Mouse (Mus musculus): ENCODE measurements around the gene Cdc42ep2. TPM values are rescaled to one million over a fixed set of nuclear protein-coding genes. Genes with fewer than 3 reads are reported as not detected.

Cdc42ep2 gene
- polyA plus RNA-seq, 1 experiment from 2014 or later: 1.8 TPM

- no peak overlapping the region for H3K9ac ChIP-seq (ENCODE audit: low read length)
- no peaks in the 10 kb centered on the region for H3K9me3 ChIP-seq (ENCODE audit: control insufficient read depth, low read length)
- H3K4me1 ChIP-seq (replicated peaks; ENCODE audit: control insufficient read depth, insufficient read depth, low read length): peaks cover 5% of the 10 kb centered on the region; the same call in 1 of the 2 replicates
- H3K4me3 ChIP-seq (ENCODE audit: low read depth, low read length): no peak overlapping the region
- no peak overlapping the region for H3K4me2 ChIP-seq (ENCODE audit: low read depth, low read length, severe bottlenecking)
- DNase-seq (ENCODE audit: low spot score): no peak
- 77% methylated on average over 8 of the region's 8 CpGs for WGBS
- H3K27me3 ChIP-seq (ENCODE audit: control insufficient read depth, insufficient read depth, low read length): peaks cover 3% of the 10 kb centered on the region; the same call in 1 of the 2 replicates
- no peaks in the 10 kb centered on the region for H3K36me3 ChIP-seq (ENCODE audit: control insufficient read depth, insufficient read depth, low read length)
- no peak for ATAC-seq (replicated peaks; ENCODE audit: low FRiP score)
- no peak overlapping the region for H3K27ac ChIP-seq (ENCODE audit: low read depth, low read length)
Measured at GRCm38 (mm10) chr19:5927532-5927931, 2.9 kb upstream of the Cdc42ep2 start.

- Histone ChIP-seq H3K27ac (ENCODE audit: low read depth, low read length) (no peak overlapping the region), H3K4me1 (replicated peaks; ENCODE audit: control insufficient read depth, insufficient read depth, low read length) (peaks cover 5% of the 10 kb centered on the region; the same call in 1 of the 2 replicates), H3K27me3 (ENCODE audit: control insufficient read depth, insufficient read depth, low read length) (peaks cover 3% of the 10 kb centered on the region; the same call in 1 of the 2 replicates), H3K9ac (ENCODE audit: low read length) (no peak overlapping the region), H3K4me3 (ENCODE audit: low read depth, low read length) (no peak overlapping the region), H3K9me3 (ENCODE audit: control insufficient read depth, low read length) (no peaks in the 10 kb centered on the region), H3K4me2 (ENCODE audit: low read depth, low read length, severe bottlenecking) (no peak overlapping the region), H3K36me3 (ENCODE audit: control insufficient read depth, insufficient read depth, low read length) (no peaks in the 10 kb centered on the region)
- 78% methylated on average over 11 of the region's 11 CpGs for WGBS
- DNase-seq (ENCODE audit: low spot score): no peak
- ATAC-seq (replicated peaks; ENCODE audit: low FRiP score): no peak
Measured at GRCm38 (mm10) chr19:5927026-5927425, 2.4 kb upstream of the Cdc42ep2 start.

GRCm38 (mm10) chr19:5925311-5925855 is 767 bp upstream of the Cdc42ep2 start:
- 0 out of 2 replicates have a peak overlapping the region, but pooled peaks have one; percentile 2 for H3K9ac ChIP-seq (ENCODE audit: low read length)
- H3K4me1 ChIP-seq (replicated peaks; ENCODE audit: control insufficient read depth, insufficient read depth, low read length): peaks cover 5% of the 10 kb centered on the region; the same call in 1 of the 2 replicates
- H3K9me3 ChIP-seq (ENCODE audit: control insufficient read depth, low read length): no peaks in the 10 kb centered on the region
- H3K36me3 ChIP-seq (ENCODE audit: control insufficient read depth, insufficient read depth, low read length): no peaks in the 10 kb centered on the region
- H3K27me3 ChIP-seq (ENCODE audit: control insufficient read depth, insufficient read depth, low read length): peaks cover 3% of the 10 kb centered on the region; the same call in 1 of the 2 replicates
- H3K27ac ChIP-seq (ENCODE audit: low read depth, low read length): no peak overlapping the region
- DNase-seq (ENCODE audit: low spot score) (no peak), ATAC-seq (replicated peaks; ENCODE audit: low FRiP score) (no peak)
- 29% methylated on average over 11 of the region's 11 CpGs for WGBS
- H3K4me3 ChIP-seq (ENCODE audit: low read depth, low read length): peak overlapping the region; percentile 44
- H3K4me2 ChIP-seq (ENCODE audit: low read depth, low read length, severe bottlenecking): peak overlapping the region; percentile 98; the same call in 1 of the 2 replicates

GRCm38 (mm10) chr19:5923990-5924712 is 465 bp downstream of the Cdc42ep2 start:
- Histone ChIP-seq H3K9me3 (ENCODE audit: control insufficient read depth, low read length) (no peaks in the 10 kb centered on the region), H3K27ac (ENCODE audit: low read depth, low read length) (no peak overlapping the region), H3K4me1 (replicated peaks; ENCODE audit: control insufficient read depth, insufficient read depth, low read length) (peaks cover 5% of the 10 kb centered on the region; the same call in 1 of the 2 replicates), H3K4me3 (ENCODE audit: low read depth, low read length) (peak overlapping the region; percentile 44), H3K9ac (ENCODE audit: low read length) (peak overlapping the region; percentile 40), H3K27me3 (ENCODE audit: control insufficient read depth, insufficient read depth, low read length) (peaks cover 3% of the 10 kb centered on the region; the same call in 1 of the 2 replicates), H3K4me2 (ENCODE audit: low read depth, low read length, severe bottlenecking) (peak overlapping the region; percentile 98), H3K36me3 (ENCODE audit: control insufficient read depth, insufficient read depth, low read length) (no peaks in the 10 kb centered on the region)
- peak; percentile 76 for ATAC-seq (replicated peaks; ENCODE audit: low FRiP score)
- WGBS: under 1% methylated on average over 38 of the region's 38 CpGs
- peak; percentile 96 for DNase-seq (ENCODE audit: low spot score)

- no peaks in the 10 kb centered on the region for H3K36me3 ChIP-seq (ENCODE audit: control insufficient read depth, insufficient read depth, low read length)
- H3K9me3 ChIP-seq (ENCODE audit: control insufficient read depth, low read length): no peaks in the 10 kb centered on the region
- WGBS: 85% methylated on average over 3 of the region's 3 CpGs
- DNase-seq (ENCODE audit: low spot score): no peak
- H3K4me3 ChIP-seq (ENCODE audit: low read depth, low read length): no peak overlapping the region
- H3K4me1 ChIP-seq (replicated peaks; ENCODE audit: control insufficient read depth, insufficient read depth, low read length): peaks cover 5% of the 10 kb centered on the region; the same call in 1 of the 2 replicates
- ATAC-seq (replicated peaks; ENCODE audit: low FRiP score): no peak
- H3K27ac ChIP-seq (ENCODE audit: low read depth, low read length): no peak overlapping the region
- no peak overlapping the region for H3K9ac ChIP-seq (ENCODE audit: low read length)
- H3K27me3 ChIP-seq (ENCODE audit: control insufficient read depth, insufficient read depth, low read length): peaks cover 3% of the 10 kb centered on the region; the same call in 1 of the 2 replicates
- no peak overlapping the region for H3K4me2 ChIP-seq (ENCODE audit: low read depth, low read length, severe bottlenecking)
Measured at GRCm38 (mm10) chr19:5922963-5923362, 1.7 kb downstream of the Cdc42ep2 start.

- no peak for DNase-seq (ENCODE audit: low spot score)
- no peak overlapping the region for H3K27ac ChIP-seq (ENCODE audit: low read depth, low read length)
- peaks cover 5% of the 10 kb centered on the region; the same call in 1 of the 2 replicates for H3K4me1 ChIP-seq (replicated peaks; ENCODE audit: control insufficient read depth, insufficient read depth, low read length)
- no peak overlapping the region for H3K4me2 ChIP-seq (ENCODE audit: low read depth, low read length, severe bottlenecking)
- H3K27me3 ChIP-seq (ENCODE audit: control insufficient read depth, insufficient read depth, low read length): peaks cover 3% of the 10 kb centered on the region; the same call in 1 of the 2 replicates
- 85% methylated on average over 15 of the region's 15 CpGs for WGBS
- H3K36me3 ChIP-seq (ENCODE audit: control insufficient read depth, insufficient read depth, low read length): no peaks in the 10 kb centered on the region; the same call in 1 of the 2 replicates
- no peak overlapping the region for H3K9ac ChIP-seq (ENCODE audit: low read length)
- H3K4me3 ChIP-seq (ENCODE audit: low read depth, low read length): no peak overlapping the region
- no peak for ATAC-seq (replicated peaks; ENCODE audit: low FRiP score)
- H3K9me3 ChIP-seq (ENCODE audit: control insufficient read depth, low read length): no peaks in the 10 kb centered on the region
Measured at GRCm38 (mm10) chr19:5922119-5922942, 2.3 kb downstream of the Cdc42ep2 start.

- Histone ChIP-seq H3K4me3 (ENCODE audit: low read depth, low read length) (no peak overlapping the region), H3K36me3 (ENCODE audit: control insufficient read depth, insufficient read depth, low read length) (no peaks in the 10 kb centered on the region; the same call in 1 of the 2 replicates), H3K27ac (ENCODE audit: low read depth, low read length) (no peak overlapping the region), H3K9me3 (ENCODE audit: control insufficient read depth, low read length) (no peaks in the 10 kb centered on the region), H3K9ac (ENCODE audit: low read length) (peak overlapping the region; percentile 23; the same call in 1 of the 2 replicates), H3K27me3 (ENCODE audit: control insufficient read depth, insufficient read depth, low read length) (peaks cover 3% of the 10 kb centered on the region; the same call in 1 of the 2 replicates), H3K4me2 (ENCODE audit: low read depth, low read length, severe bottlenecking) (no peak overlapping the region), H3K4me1 (replicated peaks; ENCODE audit: control insufficient read depth, insufficient read depth, low read length) (peaks cover 5% of the 10 kb centered on the region; the same call in 1 of the 2 replicates)
- ATAC-seq (replicated peaks; ENCODE audit: low FRiP score) (no peak), DNase-seq (ENCODE audit: low spot score) (no peak)
- 20% methylated on average over 9 of the region's 9 CpGs for WGBS
Measured at GRCm38 (mm10) chr19:5921715-5922114, 2.9 kb downstream of the Cdc42ep2 start.

Data from forebrain, embryonic 11.5 days (tissue).